Mouse (Mus musculus): ENCODE results near the gene Plcg1. TPM values are rescaled to one million over a fixed set of nuclear protein-coding genes. Genes with fewer than 3 reads are reported as not detected.

The Plcg1 gene
- polyA plus RNA-seq, 1 experiment from 2014 or later: 50.4 TPM

Other genes starting within 250 kb of the Plcg1 start
- gene Top1, start 85.4 kb upstream of the Plcg1 start, polyA plus RNA-seq (2014; fragmentation: Nextera tagmentation; extraction: Ambion mirVana): 63.6 and 64.0 TPM in 2 replicates
- 10.6 and 11.1 TPM in 2 replicates for gene Zhx3, start 141.7 kb downstream of the Plcg1 start, polyA plus RNA-seq (2014; fragmentation: Nextera tagmentation; extraction: Ambion mirVana)
- 1.1 and 1.4 TPM in 2 replicates for gene Lpin3, start 149.4 kb downstream of the Plcg1 start, polyA plus RNA-seq (2014; fragmentation: Nextera tagmentation; extraction: Ambion mirVana)
- gene Emilin3, start 181.0 kb downstream of the Plcg1 start, polyA plus RNA-seq (2014; fragmentation: Nextera tagmentation; extraction: Ambion mirVana): 21.6 and 26.0 TPM in 2 replicates

Measured in embryonic facial prominence, embryonic 14.5 days (tissue).